In the genomic region with DNA sequence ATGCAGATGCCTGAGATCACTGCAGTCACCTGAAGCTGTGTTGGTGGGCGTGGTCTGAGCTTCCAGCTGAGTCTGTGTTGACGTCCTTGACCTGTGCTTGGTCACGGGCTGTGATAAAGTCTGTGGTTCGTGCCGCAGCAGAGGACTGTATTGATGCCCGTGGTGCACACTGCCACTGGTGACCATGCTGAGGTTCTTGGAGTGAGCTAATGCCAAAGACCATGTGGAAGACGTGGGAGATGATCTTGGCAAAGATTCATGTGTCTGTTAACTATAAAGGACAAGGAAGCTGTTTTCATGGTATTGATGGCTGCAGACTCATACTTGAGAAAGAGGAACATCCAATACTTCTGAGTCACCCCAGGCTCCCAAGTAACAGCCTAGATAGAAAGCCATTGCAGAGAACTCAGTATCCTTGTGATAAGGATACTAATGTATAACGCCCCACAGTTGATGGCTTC, we compare ENCODE assay signal across 16 mouse cellular contexts. TPM values are rescaled to one million over a fixed set of nuclear protein-coding genes. Genes with fewer than 3 reads are reported as not detected.
DNase-seq lines count a peak whose midpoint lies in the region; ATAC-seq and TF ChIP-seq lines count a peak whose summit lies in the region.
"Had no signal": no experiment of that assay in that cellular context is flagged by ENCODE, and none has a peak within 500 bp of the region (broad histone marks: within the 10 kb centered on the region; RNA-seq: fewer than 3 reads in every experiment).

No protein-coding gene starts in this region.

- ATAC-seq in stomach, embryonic 15.5 days (ENCODE audit: insufficient read depth, low FRiP score, low read depth): peak; percentile 75; the same call in 1 of the 2 replicates
- ATAC-seq in stomach, postnatal 0 days (ENCODE audit: low FRiP score, low TSS enrichment): no peak
- peak; percentile 94 for ATAC-seq in liver, embryonic 13.5 days (ENCODE audit: low read depth)
- no peak for ATAC-seq in hindbrain, embryonic 12.5 days (ENCODE audit: low FRiP score)
- no peak for ATAC-seq in forebrain, embryonic 15.5 days (replicated peaks)
- ATAC-seq: midbrain, embryonic 16.5 days had no signal

- no peaks in the 10 kb centered on the region for H3K9me3 ChIP-seq in stomach, embryonic 15.5 days
- no peaks in the 10 kb centered on the region for H3K9me3 ChIP-seq in stomach, postnatal 0 days (ENCODE audit: control insufficient read depth, low read length)
- H3K9me3 ChIP-seq in liver, embryonic 13.5 days (replicated peaks): no peaks in the 10 kb centered on the region
- H3K9me3 ChIP-seq in hindbrain, embryonic 12.5 days (replicated peaks): no peaks in the 10 kb centered on the region
- no peaks in the 10 kb centered on the region for H3K9me3 ChIP-seq in forebrain, embryonic 15.5 days
- H3K9me3 ChIP-seq: embryonic facial prominence, embryonic 15.5 days; neural tube, embryonic 13.5 days had no signal

- H3K36me3 ChIP-seq in stomach, embryonic 15.5 days: no peaks in the 10 kb centered on the region
- H3K36me3 ChIP-seq in stomach, postnatal 0 days (ENCODE audit: control insufficient read depth, insufficient read depth, low read length): no peaks in the 10 kb centered on the region
- H3K36me3 ChIP-seq in liver, embryonic 13.5 days: no peaks in the 10 kb centered on the region
- H3K36me3 ChIP-seq in hindbrain, embryonic 12.5 days: no peaks in the 10 kb centered on the region
- H3K36me3 ChIP-seq in forebrain, embryonic 15.5 days: no peaks in the 10 kb centered on the region
- H3K36me3 ChIP-seq: embryonic facial prominence, embryonic 15.5 days; neural tube, embryonic 13.5 days had no signal

- 81% methylated on average over 8 of the region's 8 CpGs for WGBS in stomach, embryonic 15.5 days
- WGBS in stomach, postnatal 0 days: 82% methylated on average over 8 of the region's 8 CpGs
- 17% methylated on average over 8 of the region's 8 CpGs for WGBS in liver, embryonic 13.5 days (ENCODE audit: insufficient replicate concordance)
- WGBS in hindbrain, embryonic 12.5 days: 90% methylated on average over 8 of the region's 8 CpGs
- 88% methylated on average over 8 of the region's 8 CpGs for WGBS in forebrain, embryonic 15.5 days

- DNase-seq in adrenal gland, adult (ENCODE audit: inconsistent age in 2 of 2, low spot score in 1 of 2): peak; percentile 19 to 35
- no peak for DNase-seq in adrenal gland, postnatal 14 days
- DNase-seq in stomach, postnatal 0 days (ENCODE audit: low spot score): no peak
- DNase-seq in liver, embryonic 13.5 days: peak; percentile 74
- peak; percentile 43 to 73 for DNase-seq in spleen, postnatal 4 days (ENCODE audit: low spot score in 2 of 2)
- DNase-seq: heart, adult 18-20 months; heart, postnatal 36 days; kidney, postnatal 25 days; lung, embryonic 14.5 days had no signal

- no peak overlapping the region for H3K4me2 ChIP-seq in stomach, embryonic 15.5 days
- no peak overlapping the region for H3K4me2 ChIP-seq in stomach, postnatal 0 days (replicated peaks; ENCODE audit: low read depth)
- peak overlapping the region; percentile 49 for H3K4me2 ChIP-seq in liver, embryonic 13.5 days
- no peak overlapping the region for H3K4me2 ChIP-seq in hindbrain, embryonic 12.5 days (replicated peaks)
- no peak overlapping the region for H3K4me2 ChIP-seq in forebrain, embryonic 15.5 days (replicated peaks)
- H3K4me2 ChIP-seq: embryonic facial prominence, embryonic 15.5 days; lung, embryonic 14.5 days; neural tube, embryonic 13.5 days had no signal

- no peak overlapping the region for H3K27ac ChIP-seq in stomach, embryonic 15.5 days
- H3K27ac ChIP-seq in stomach, postnatal 0 days (replicated peaks): no peak overlapping the region
- peak overlapping the region; percentile 90 for H3K27ac ChIP-seq in liver, embryonic 13.5 days
- no peak overlapping the region for H3K27ac ChIP-seq in hindbrain, embryonic 12.5 days
- H3K27ac ChIP-seq in forebrain, embryonic 15.5 days (replicated peaks): no peak overlapping the region
- H3K27ac ChIP-seq: embryonic facial prominence, embryonic 15.5 days; left cerebral cortex, adult 2 months; neural tube, embryonic 13.5 days had no signal

- H3K9ac ChIP-seq in stomach, embryonic 15.5 days: no peak overlapping the region
- no peak overlapping the region for H3K9ac ChIP-seq in stomach, postnatal 0 days (ENCODE audit: low read length)
- 0 out of 2 replicates have a peak overlapping the region, but pooled peaks have one; percentile 39 for H3K9ac ChIP-seq in liver, embryonic 13.5 days
- H3K9ac ChIP-seq in hindbrain, embryonic 12.5 days: no peak overlapping the region
- no peak overlapping the region for H3K9ac ChIP-seq in forebrain, embryonic 15.5 days (replicated peaks)
- H3K9ac ChIP-seq: embryonic facial prominence, embryonic 15.5 days; lung, embryonic 14.5 days; neural tube, embryonic 13.5 days had no signal

- no peak for TF ChIP-seq EP300 in stomach, postnatal 0 days (optimal IDR thresholded peaks at IDR 0.05)

- TF ChIP-seq CTCF in stomach, postnatal 0 days (IDR thresholded peaks at IDR 0.05; ENCODE audit: low read depth): no peak

- no peak overlapping the region for H3K4me3 ChIP-seq in stomach, embryonic 15.5 days (replicated peaks)
- no peak overlapping the region for H3K4me3 ChIP-seq in stomach, postnatal 0 days (ENCODE audit: low read depth, low read length)
- 0 out of 2 replicates have a peak overlapping the region, but pooled peaks have one; percentile 20 for H3K4me3 ChIP-seq in liver, embryonic 13.5 days (replicated peaks)
- H3K4me3 ChIP-seq in hindbrain, embryonic 12.5 days: no peak overlapping the region
- no peak overlapping the region for H3K4me3 ChIP-seq in forebrain, embryonic 15.5 days
- H3K4me3 ChIP-seq: embryonic facial prominence, embryonic 15.5 days; left cerebral cortex, adult 2 months; neural tube, embryonic 13.5 days had no signal

- no peaks in the 10 kb centered on the region for H3K27me3 ChIP-seq in stomach, embryonic 15.5 days (replicated peaks)
- no peaks in the 10 kb centered on the region for H3K27me3 ChIP-seq in stomach, postnatal 0 days (ENCODE audit: control insufficient read depth, insufficient read depth, low read length)
- no peaks in the 10 kb centered on the region for H3K27me3 ChIP-seq in liver, embryonic 13.5 days
- H3K27me3 ChIP-seq in hindbrain, embryonic 12.5 days: no peaks in the 10 kb centered on the region
- no peaks in the 10 kb centered on the region for H3K27me3 ChIP-seq in forebrain, embryonic 15.5 days
- H3K27me3 ChIP-seq: embryonic facial prominence, embryonic 15.5 days; neural tube, embryonic 13.5 days had no signal

- H3K4me1 ChIP-seq in stomach, embryonic 15.5 days: no peaks in the 10 kb centered on the region
- no peaks in the 10 kb centered on the region for H3K4me1 ChIP-seq in stomach, postnatal 0 days (replicated peaks; ENCODE audit: control insufficient read depth, insufficient read depth)
- peaks cover 49% of the 10 kb centered on the region for H3K4me1 ChIP-seq in liver, embryonic 13.5 days (replicated peaks)
- no peaks in the 10 kb centered on the region for H3K4me1 ChIP-seq in hindbrain, embryonic 12.5 days
- no peaks in the 10 kb centered on the region for H3K4me1 ChIP-seq in forebrain, embryonic 15.5 days
- H3K4me1 ChIP-seq: embryonic facial prominence, embryonic 15.5 days; neural tube, embryonic 13.5 days had no signal

RNA-seq across cellular contexts. Expression of a gene that starts 41.2 kb away (rescaled TPM):
- total RNA-seq in adrenal gland, postnatal 14 days (2021): 19.8 and 23.4 TPM in 2 replicates
- 23.5 and 26.1 TPM in 2 replicates for polyA plus RNA-seq in stomach, embryonic 15.5 days (2015; fragmentation: Nextera tagmentation; extraction: Ambion mirVana)
- polyA plus RNA-seq in stomach, postnatal 0 days (2015; fragmentation: Nextera tagmentation; extraction: Ambion mirVana): 11.8 and 12.5 TPM in 2 replicates
- polyA plus RNA-seq in liver, embryonic 13.5 days (2015; fragmentation: Nextera tagmentation; extraction: Ambion mirVana): 11.0 and 11.8 TPM in 2 replicates
- polyA plus RNA-seq in hindbrain, embryonic 12.5 days (2016; fragmentation: Nextera tagmentation; extraction: Ambion mirVana): 47.2 and 49.1 TPM in 2 replicates
- polyA plus RNA-seq in forebrain, embryonic 15.5 days (2015; fragmentation: Nextera tagmentation; extraction: Ambion mirVana): 61.3 and 68.2 TPM in 2 replicates

Comparison
In these comparisons a context has a peak if more than half of its experiments do, and no peak if none do; other contexts are left out.
1. DNase-seq: peak in adrenal gland, adult (2 of 2), liver, embryonic 13.5 days (single experiment) and spleen, postnatal 4 days (2 of 2); none in adrenal gland, postnatal 14 days (single experiment) and stomach, postnatal 0 days (single experiment).
2. ATAC-seq: peak in stomach, embryonic 15.5 days (single experiment) and liver, embryonic 13.5 days (single experiment); none in stomach, postnatal 0 days (single experiment), hindbrain, embryonic 12.5 days (single experiment) and forebrain, embryonic 15.5 days (single experiment).